Mouse (Mus musculus): Measurements from ENCODE around the gene Pld2.

The Pld2 gene

GRCm38 (mm10) chr11:70579710-70580357 is 40.0 kb downstream of the Pld2 start:
- DNase-seq = no peak

DNA sequence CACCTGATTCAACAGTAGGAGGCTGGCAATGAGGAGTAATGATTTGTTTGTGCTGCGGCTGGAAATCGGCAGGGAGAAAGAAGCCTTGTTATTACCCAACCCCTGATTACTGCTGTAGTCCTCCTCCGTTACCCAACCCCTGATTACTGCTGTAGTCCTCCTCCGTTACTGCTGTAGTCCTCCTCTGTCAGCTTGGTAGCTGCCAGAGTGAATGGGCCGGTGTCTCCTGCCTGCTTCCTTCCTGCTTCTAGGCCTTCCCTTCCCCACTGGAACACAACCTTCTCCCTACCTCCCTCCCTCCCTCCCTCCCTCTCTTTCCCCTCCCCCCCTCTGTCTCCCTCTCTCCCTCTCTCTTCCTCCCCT is 40.5 kb downstream of the Pld2 start:
- DNase-seq = no peak

DNA sequence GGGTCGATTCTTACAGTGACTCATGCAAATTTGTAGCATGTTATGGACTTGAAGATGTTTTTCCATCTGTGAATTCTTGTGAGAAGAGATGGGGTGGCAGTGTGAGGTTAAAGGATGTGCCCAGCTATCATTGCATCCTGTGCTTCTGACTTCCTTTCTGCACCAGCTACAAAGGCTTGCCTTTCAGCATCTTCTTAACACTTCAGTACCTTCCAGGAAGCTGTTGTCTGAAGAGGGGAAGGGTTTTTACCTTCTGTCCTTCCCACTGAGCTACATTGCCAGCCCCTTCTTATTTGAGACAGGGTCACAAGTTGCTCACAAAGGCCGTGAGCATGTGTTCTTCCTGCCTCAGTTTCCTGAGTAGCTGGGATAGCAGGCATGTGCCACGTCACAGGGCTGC is 41.1 kb downstream of the Pld2 start:
- DNase-seq = no peak

DNA sequence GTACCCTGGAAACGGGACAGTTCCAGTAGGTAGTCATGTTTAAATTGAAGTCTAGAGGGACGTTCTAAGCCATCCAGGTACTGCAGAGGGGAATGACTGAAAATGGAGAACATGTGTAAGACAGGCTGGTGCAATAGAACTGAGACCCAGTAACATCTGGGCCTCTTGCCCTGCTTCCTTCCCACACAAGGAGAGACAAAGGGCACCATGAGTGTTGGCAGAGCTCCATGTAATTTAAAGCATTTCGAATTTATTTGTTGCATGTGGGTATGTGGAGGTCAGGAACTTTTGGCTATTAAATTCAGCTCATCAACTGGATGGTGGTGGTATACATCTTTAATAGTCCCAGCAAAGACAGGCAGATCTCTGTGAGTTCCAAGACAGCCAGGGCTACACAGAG is 42.3 kb downstream of the Pld2 start:
- DNase-seq = no peak

DNA sequence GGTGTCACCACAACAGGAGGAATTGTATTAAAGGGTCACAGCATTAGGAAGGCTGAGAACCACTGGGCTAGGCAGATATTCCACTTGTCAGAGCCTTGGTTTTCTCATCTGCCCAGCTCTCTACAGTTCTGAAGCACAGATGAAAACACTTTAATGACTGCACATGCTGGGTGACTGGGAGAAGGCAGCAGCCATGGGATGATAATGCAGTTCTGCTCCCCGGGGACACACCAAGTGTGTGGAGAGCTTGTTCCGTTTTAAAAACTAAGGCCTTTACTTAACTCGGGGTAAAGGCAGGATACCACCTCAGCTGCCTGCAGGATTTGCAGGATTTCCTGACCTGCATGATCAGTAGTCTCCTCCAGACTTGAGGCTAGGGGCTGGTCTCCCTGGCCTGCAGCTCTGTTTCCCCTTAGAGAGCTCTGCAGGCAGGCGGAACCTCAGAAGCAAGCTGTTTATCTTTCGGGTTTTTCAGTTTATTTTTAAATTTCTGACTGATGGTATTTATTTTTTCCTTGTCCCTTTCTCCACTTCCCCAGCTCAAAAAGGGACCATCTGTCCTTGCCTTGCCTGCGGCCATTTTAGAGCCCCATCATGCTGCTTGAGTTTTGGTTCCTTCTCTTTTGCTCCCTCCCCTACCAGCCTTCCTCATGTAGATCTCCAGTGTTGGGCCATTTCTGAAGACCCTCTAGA is 43.3 kb downstream of the Pld2 start:
- DNase-seq = no peak

GRCm38 (mm10) chr11:70583775-70584174 is 43.9 kb downstream of the Pld2 start:
- DNase-seq = no peak

DNA sequence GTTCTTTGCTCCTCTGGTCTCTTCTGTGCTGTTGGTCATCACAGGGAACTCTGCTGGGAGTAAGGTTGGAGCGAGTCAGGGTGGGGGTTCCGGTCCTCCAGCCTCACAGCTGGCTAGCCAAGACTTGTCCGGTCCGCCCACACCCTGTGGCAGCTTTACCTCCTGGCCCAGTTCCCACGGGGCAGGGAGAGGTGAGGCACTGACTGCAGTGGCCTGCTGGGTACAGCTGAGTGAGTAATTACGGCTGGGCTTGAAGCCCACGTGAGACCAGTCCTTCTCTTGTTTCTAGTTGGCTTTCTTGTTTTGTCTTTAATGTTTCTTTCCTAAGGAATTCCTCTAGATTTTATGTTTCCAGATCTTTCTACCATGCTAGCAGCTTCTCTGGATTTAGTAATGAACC is 45.6 kb downstream of the Pld2 start:
- peak; percentile 70 for DNase-seq

GRCm38 (mm10) chr11:70586261-70586660 is 46.4 kb downstream of the Pld2 start:
- DNase-seq = no peak

DNA sequence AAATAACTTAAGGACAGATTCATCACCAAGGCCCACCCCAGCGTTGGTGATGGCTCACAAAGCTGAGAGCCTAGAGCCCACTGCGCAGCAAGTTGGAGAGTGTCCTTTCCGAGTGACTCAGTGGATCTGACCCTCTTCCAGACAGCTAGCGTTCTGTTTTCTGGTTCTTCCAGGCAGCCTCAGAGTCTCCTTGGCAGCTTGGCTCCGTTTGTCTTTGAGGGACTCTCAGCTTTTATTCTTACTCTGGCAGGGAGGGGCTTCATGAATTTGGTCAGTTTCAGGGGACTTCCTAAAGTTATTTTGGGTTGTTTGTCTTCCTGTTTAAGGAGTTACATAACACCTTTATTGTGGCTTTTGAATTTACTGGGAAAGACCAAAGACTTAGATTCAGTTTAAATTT is 47.1 kb downstream of the Pld2 start:
- no peak for DNase-seq

DNA sequence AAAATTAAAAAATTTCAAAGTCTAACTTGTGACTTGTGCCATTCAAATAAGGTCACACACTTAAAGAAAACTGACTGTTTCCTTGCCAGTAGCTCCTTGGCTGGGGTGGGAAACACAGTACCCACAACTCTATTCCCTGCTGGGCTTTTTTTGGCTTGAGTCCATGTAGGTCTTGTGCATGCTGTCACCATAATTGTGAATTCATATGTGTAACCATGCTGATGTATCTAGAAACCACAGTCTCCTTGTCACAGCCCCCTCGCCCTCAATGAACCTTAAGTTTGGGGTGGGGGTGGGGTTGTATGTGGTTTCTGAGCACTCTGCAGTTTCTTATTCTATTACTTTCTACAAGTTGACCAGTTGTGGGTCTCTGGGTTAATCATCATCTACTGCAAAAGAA is 51.9 kb downstream of the Pld2 start:
- no peak for DNase-seq

DNA sequence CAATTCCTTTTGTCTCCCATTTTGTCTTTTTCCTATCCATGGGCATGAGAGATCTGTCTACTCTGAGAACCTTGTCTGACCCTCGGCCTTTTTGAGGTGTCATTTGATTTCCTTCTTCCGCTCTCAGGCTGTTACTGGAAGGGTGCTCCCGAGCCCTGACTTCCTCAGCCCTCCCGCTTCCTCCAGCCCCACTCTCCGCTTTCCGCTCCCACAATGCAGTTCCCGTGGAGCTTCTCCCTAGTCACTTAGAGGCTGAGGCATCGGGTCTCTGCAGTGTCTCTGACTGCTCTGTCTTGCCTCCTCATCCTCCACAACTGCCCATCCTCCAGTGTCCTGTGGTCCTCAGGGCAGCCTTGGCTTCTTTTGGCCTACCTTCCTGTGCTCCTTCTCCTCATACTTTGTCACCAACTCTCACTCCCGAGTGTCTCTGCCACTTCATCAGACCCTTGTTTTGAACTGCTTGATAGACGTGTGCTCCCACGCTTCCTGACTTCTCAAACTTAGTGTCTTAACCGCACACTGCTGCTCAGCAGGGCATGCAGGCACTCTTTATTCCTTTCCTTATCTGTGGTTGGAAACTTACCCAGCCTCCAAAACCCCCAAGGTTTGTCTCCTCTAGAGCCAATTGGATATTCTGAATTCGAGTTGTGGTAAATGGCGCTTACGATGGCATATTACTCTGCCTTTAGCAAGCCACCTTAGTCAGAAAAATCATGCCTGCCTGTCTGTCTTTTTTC is 54.6 kb downstream of the Pld2 start:
- DNase-seq = peak; percentile 52

DNA sequence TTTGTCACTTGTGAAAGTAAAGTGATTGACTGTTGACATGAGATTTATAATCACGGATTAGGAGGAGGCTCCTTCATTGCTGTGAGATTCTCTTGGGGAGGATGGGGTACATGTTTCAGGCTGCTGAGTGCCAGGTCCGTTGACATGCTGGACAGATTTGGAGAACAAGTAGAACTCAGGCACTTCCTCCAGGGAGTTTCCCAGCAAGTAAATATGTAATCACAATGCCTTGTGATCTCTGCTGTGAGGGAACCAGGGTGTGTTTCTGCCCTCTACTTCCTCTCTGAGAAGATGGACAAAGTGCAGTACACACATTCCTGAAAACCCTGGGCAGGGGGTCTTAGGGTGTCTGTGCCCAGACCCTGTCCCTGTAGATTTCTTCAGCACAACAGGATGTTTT is 55.8 kb downstream of the Pld2 start:
- peak; percentile 66 for DNase-seq

GRCm38 (mm10) chr11:70596094-70596493 is 56.2 kb downstream of the Pld2 start:
- no peak for DNase-seq

DNA sequence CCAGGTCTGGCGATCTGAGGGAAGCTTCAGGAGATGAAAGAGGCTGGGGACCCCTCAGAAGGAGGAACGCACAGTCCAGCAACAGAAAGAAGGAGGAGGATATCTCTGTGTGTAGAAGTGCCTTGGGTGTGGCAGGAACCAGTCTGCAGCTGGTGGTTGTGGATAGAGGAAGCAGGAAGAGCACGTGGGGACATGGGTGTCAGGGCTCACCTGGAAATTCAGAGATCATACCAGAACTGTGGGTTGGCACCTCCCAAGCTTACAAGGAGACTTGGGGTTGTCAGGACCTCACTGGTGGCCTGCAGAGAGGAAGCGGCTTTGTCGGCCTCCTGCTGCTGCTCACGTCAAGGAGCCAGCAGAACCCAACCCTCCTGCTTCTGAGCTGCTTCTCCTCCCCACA is 57.4 kb downstream of the Pld2 start:
- no peak for DNase-seq

DNA sequence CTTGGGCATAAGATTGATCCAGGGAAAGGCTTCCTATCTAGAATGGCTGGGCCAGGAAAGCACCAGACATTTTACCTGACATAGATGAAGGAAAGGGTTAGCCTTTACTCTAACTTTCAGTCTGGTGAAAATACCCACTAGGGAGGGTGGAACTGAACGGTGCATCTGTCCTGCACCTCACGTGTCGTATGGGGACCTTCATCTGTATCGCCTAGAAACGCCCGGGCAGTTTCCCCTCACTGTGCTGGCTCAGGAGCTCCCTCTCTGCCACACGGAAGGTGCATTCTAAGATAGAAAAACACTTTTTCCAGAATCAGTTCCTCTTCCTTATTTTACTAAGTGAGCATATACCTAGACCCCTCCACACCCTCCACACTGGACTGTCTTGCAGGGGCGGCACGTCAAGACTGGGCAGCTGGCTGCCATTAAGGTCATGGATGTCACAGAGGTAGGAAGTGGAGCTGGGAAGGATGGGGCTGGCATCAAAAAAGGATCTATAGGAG is 58.6 kb downstream of the Pld2 start:
- DNase-seq = no peak

DNA sequence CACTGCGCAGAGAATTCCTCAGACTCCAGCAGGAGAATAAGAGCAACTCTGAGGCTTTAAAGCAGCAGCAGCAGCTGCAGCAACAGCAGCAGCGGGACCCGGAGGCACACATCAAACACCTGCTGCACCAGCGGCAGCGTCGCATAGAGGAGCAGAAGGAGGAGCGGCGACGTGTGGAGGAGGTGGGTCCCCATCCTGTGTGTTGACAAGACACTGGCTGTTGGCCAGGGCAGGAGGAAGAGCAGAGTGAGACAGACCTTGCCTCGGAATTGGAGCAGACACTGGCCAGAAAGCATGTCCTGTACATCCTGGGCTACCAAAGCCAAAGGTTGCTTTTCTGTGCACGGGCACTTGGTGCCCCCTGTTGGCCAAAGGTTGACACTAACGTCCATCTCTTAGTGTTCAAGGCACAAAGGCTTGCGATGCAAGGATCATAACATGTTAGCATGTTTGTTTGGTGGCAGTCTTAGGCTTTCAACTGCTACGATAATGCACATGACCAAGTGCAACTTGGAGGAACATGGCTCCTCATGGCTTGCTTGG is 65.2 kb downstream of the Pld2 start:
- peak; percentile 88 for DNase-seq

GRCm38 (mm10) chr11:70606717-70607116 is 66.9 kb downstream of the Pld2 start:
- DNase-seq = no peak

DNA sequence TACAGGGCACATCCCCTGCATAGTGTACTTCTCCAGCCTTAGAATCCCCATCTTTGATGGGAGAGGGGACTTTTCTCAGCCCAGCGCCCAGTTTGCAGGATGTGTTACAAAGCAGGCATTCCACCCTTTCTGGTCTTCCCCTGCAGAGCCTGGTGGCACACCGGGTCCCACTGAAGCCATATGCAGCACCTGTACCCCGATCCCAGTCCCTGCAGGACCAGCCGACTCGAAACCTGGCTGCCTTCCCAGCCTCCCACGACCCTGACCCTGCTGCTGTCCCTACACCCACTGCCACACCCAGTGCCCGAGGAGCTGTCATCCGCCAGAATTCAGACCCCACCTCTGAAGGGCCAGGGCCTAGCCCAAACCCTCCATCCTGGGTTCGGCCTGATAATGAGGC is 67.7 kb downstream of the Pld2 start:
- DNase-seq = no peak
